In genomic region chr10:69889779-69890178, GRCm38 (mm10) we compare ENCODE assay signal across 9 mouse cellular contexts.
DNase-seq lines count a peak whose midpoint lies in the region; ATAC-seq and TF ChIP-seq lines count a peak whose summit lies in the region.
"Had no signal": no experiment of that assay in that cellular context is flagged by ENCODE, and none has a peak within 500 bp of the region (broad histone marks: within the 10 kb centered on the region; RNA-seq: fewer than 3 reads in every experiment).

No protein-coding gene starts in this region.

- H3K27me3 ChIP-seq in forebrain, embryonic 11.5 days (ENCODE audit: control insufficient read depth, insufficient read depth, low read length), result no peaks in the 10 kb centered on the region
- no peaks in the 10 kb centered on the region for H3K27me3 ChIP-seq in forebrain, embryonic 15.5 days
- no peaks in the 10 kb centered on the region for H3K27me3 ChIP-seq in Patski
- H3K27me3 ChIP-seq: heart, embryonic 13.5 days had no signal

- no peak overlapping the region for H3K4me2 ChIP-seq in forebrain, embryonic 11.5 days (ENCODE audit: low read depth, low read length, severe bottlenecking)
- H3K4me2 ChIP-seq in forebrain, embryonic 15.5 days (replicated peaks), result no peak overlapping the region
- H3K4me2 ChIP-seq: heart, embryonic 13.5 days had no signal

- POLR2A ChIA-PET in Patski (lab: Charles Lee), result interaction anchor here (0.8 kb wide), 1 partner anchor 12 kb away, joined by 3 read pairs; no protein-coding TSS in a partner anchor

- H3K4me3 ChIP-seq in forebrain, embryonic 11.5 days (ENCODE audit: low read depth, low read length), result no peak overlapping the region
- no peak overlapping the region for H3K4me3 ChIP-seq in forebrain, embryonic 15.5 days
- H3K4me3 ChIP-seq: heart, embryonic 13.5 days had no signal

- H3K27ac ChIP-seq in forebrain, embryonic 11.5 days (ENCODE audit: low read depth, low read length), result no peak overlapping the region
- no peak overlapping the region for H3K27ac ChIP-seq in forebrain, embryonic 15.5 days (replicated peaks)
- H3K27ac ChIP-seq: heart, embryonic 13.5 days had no signal

- no peak for ATAC-seq in forebrain, embryonic 11.5 days (replicated peaks; ENCODE audit: low FRiP score)
- no peak for ATAC-seq in forebrain, embryonic 15.5 days (replicated peaks)
- no peak for ATAC-seq in Patski

- WGBS in forebrain, embryonic 11.5 days, result 21% methylated on average over 6 of the region's 6 CpGs
- 14% methylated on average over 6 of the region's 6 CpGs for WGBS in forebrain, embryonic 15.5 days

- H3K36me3 ChIP-seq in forebrain, embryonic 11.5 days (ENCODE audit: control insufficient read depth, insufficient read depth, low read length), result no peaks in the 10 kb centered on the region
- H3K36me3 ChIP-seq in forebrain, embryonic 15.5 days, result peaks cover 32% of the 10 kb centered on the region

- intact Hi-C loops in left cerebral cortex, postnatal 4 days (cut with DNase I), result no loop called here

- in situ Hi-C loops in Patski (cut with MboI; ENCODE audit: low pct_unique_long_range_greater_than_20kb), result loop anchor here (10.0 kb wide), 1 partner anchor 395 kb away; no protein-coding TSS in a partner anchor

- CTCF ChIA-PET in Patski (lab: Charles Lee), result interaction anchor here (0.9 to 1.8 kb wide), 6 partner anchors 9 to 74 kb away, joined by 3 to 5 read pairs (median 4); no protein-coding TSS in a partner anchor

- H3K9me3 ChIP-seq in forebrain, embryonic 11.5 days (ENCODE audit: control insufficient read depth, low read length), result no peaks in the 10 kb centered on the region
- no peaks in the 10 kb centered on the region for H3K9me3 ChIP-seq in forebrain, embryonic 15.5 days
- H3K9me3 ChIP-seq: heart, embryonic 13.5 days had no signal

- no peaks in the 10 kb centered on the region for H3K4me1 ChIP-seq in forebrain, embryonic 11.5 days (replicated peaks; ENCODE audit: control insufficient read depth, insufficient read depth, low read length)
- no peaks in the 10 kb centered on the region for H3K4me1 ChIP-seq in forebrain, embryonic 15.5 days

- H3K9ac ChIP-seq in forebrain, embryonic 11.5 days (ENCODE audit: low read length), result no peak overlapping the region
- H3K9ac ChIP-seq in forebrain, embryonic 15.5 days (replicated peaks), result no peak overlapping the region
- H3K9ac ChIP-seq: heart, embryonic 13.5 days had no signal

- peak; percentile 62 for DNase-seq in forebrain, embryonic 11.5 days (ENCODE audit: low spot score)
- DNase-seq in left cerebral cortex, postnatal 4 days, result peak; percentile 55
- DNase-seq in left cerebral cortex, adult 8-10 months (ENCODE audit: low spot score in 2 of 2), result no peak
- no peak for DNase-seq in Patski (ENCODE audit: low read depth, low spot score)
- DNase-seq in kidney, postnatal 25 days, result peak; percentile 50 to 65
- no peak for DNase-seq in frontal cortex, postnatal 36 days (ENCODE audit: low spot score in 2 of 2)
- DNase-seq in MN1 (ENCODE audit: low spot score), result no peak

- peak; percentile 66 for TF ChIP-seq CTCF in Patski (IDR thresholded peaks at IDR 0.05)

Comparison
In these comparisons a context has a peak if more than half of its experiments do, and no peak if none do; other contexts are left out.
1. DNase-seq: peak in forebrain, embryonic 11.5 days (single experiment), left cerebral cortex, postnatal 4 days (single experiment) and kidney, postnatal 25 days (2 of 2); none in left cerebral cortex, adult 8-10 months (0 of 2), Patski (single experiment), frontal cortex, postnatal 36 days (0 of 2) and MN1 (single experiment).